Mouse (Mus musculus): ENCODE results near the gene Foxk1.

Gene Foxk1

GRCm38 (mm10) chr5:142420317-142420716 is 19.0 kb downstream of the Foxk1 start:
- no peak for DNase-seq (ENCODE audit: low read depth, low spot score)

DNA sequence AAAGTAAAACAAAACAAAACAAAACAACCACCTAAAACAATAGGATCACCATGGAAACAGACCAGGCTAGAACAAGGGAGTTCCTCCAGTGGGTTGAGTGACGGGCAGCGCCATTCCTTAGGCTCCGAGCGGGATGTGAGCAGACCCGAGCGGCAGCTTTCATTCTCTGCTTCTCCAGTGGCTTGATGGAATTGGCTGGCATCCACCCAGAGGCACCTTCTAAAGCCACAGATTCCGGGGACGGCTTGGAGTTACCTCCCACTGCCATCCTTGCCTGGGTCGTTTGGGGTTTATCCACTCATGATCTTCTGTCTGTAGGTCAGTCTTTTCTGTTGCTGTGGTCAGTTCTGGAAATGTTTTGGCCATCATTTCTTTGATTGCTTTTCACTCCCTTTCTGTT is 19.6 kb downstream of the Foxk1 start:
- no peak for DNase-seq (ENCODE audit: low read depth, low spot score)

GRCm38 (mm10) chr5:142421886-142422285 is 20.6 kb downstream of the Foxk1 start:
- DNase-seq (ENCODE audit: low read depth, low spot score) = no peak

GRCm38 (mm10) chr5:142423141-142423540 is 21.8 kb downstream of the Foxk1 start:
- no peak for DNase-seq (ENCODE audit: low read depth, low spot score)

DNA sequence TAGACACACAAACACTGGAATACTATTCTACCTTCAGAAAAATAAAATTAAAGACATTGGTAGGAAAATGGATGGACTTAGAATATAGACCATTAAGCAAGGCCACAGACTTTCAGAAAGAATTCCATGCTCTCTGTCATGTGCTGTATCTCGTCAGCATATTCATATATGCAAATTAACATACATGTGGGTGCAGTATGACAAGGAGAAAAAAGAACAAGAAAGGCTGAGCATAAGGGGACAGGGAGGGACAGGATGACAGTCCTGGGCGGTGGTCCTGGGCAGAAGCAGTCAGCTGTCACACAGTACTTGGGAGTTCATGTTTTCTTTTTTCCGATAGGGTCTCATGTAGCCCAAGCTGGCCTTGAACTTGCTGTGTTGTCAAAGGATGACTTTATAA is 22.4 kb downstream of the Foxk1 start:
- DNase-seq (ENCODE audit: low read depth, low spot score) = no peak

- no peak for DNase-seq (ENCODE audit: low read depth, low spot score)
These were observed 23.5 kb downstream of the Foxk1 start for GRCm38 (mm10) chr5:142424627-142425349.

DNA sequence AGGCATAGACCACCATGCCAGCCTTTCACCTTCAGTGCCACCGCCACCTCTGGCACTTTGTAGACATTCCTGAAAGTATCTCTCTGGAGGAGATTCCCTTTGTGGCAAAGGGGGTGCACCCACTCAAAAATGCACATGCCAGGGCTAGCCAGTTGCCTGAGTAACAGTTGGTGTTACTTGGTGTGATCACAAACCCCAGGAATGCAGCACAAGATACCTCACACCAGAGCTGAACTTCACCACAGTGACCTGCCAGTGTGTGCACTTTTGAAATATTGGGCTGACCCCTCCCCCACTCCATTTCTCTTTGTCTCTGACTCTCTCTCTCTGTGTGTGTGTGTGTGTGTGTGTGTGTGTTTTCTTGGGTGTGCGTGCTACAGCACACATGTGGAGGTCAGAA is 25.2 kb downstream of the Foxk1 start:
- DNase-seq (ENCODE audit: low read depth, low spot score) = no peak

- DNase-seq (ENCODE audit: low read depth, low spot score) = no peak
These were observed 26.6 kb downstream of the Foxk1 start for GRCm38 (mm10) chr5:142427876-142428275.

- no peak for DNase-seq (ENCODE audit: low read depth, low spot score)
These were observed 27.4 kb downstream of the Foxk1 start for GRCm38 (mm10) chr5:142428691-142429090.

DNA sequence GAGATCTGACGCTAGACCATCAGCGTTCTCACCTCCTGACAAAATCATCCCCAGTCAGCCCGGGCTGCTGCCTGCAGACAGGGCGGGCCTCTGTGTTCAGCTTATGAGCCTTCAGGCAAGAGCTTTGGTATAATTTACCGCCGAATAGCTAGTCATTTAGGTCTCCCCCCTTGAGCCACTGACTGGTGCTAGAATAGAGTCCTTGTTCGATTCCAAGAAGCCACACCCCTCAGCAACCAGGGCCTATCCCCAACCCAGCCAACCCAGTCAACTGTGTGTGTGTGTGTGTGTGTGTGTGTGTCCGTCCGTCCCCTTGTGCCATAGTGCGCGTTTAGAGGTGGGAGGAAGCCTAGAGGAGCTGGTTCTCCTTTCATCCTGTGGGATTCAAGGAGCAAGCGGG is 29.7 kb downstream of the Foxk1 start:
- DNase-seq (ENCODE audit: low read depth, low spot score) = no peak

DNA sequence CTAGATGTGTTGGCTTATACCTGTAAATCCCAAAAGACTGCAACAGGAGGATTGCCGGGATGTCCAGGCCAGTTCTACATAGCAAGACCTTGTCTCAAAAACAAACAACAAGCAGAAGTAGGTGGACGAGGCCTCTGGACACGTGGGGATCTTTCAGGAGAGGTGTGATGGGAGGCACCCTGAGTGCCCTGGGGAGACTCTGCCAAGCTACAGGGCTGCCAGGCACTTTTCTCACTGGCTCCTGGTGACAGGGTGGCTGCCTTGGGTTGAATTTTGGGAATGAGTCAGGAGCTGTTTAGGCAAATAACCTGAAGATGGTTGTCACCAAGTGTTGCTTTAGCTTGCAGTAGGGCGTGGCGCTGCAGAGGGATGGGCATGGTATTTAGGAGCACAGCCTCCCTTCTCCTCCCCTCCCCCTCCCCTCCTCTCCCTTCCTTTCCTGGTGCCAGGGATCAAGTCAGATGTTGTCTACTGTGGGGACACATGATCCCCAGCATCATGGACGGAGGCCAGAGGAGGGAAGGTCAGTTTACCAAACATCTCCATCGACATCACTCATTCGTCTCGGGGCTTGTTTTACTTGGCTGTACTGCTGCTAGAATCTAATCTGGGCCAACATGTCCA is 30.6 kb downstream of the Foxk1 start:
- no peak for DNase-seq (ENCODE audit: low read depth, low spot score)

GRCm38 (mm10) chr5:142432695-142433094 is 31.4 kb downstream of the Foxk1 start:
- DNase-seq (ENCODE audit: low read depth, low spot score) = no peak

- DNase-seq (ENCODE audit: low read depth, low spot score) = no peak
These were observed 32.8 kb downstream of the Foxk1 start for GRCm38 (mm10) chr5:142434052-142434451.

DNA sequence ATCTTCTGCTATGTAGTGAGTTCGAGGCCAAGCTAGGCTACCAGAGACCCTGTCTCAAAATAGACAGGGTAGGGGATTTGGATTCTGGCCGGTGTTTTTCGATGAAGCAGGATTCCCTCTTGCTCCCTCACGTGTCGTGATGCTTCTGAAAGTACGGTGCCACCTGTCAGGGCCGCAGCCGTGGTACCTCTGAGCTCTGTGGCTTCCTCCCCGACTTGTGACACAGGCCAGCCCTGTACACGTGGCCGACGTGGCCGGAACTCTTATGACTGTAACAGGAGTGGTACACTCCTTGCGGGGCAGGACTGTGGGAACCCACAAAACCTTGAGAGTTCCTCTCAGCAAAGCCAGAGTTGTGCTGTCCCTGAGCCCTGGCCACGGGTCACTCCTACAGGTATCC is 34.4 kb downstream of the Foxk1 start:
- DNase-seq (ENCODE audit: low read depth, low spot score) = no peak

- DNase-seq (ENCODE audit: low read depth, low spot score) = no peak
These were observed 37.2 kb downstream of the Foxk1 start for GRCm38 (mm10) chr5:142438380-142438938.

- peak; percentile 34 for DNase-seq (ENCODE audit: low read depth, low spot score)
These were observed 38.7 kb downstream of the Foxk1 start for GRCm38 (mm10) chr5:142439911-142440432.

DNA sequence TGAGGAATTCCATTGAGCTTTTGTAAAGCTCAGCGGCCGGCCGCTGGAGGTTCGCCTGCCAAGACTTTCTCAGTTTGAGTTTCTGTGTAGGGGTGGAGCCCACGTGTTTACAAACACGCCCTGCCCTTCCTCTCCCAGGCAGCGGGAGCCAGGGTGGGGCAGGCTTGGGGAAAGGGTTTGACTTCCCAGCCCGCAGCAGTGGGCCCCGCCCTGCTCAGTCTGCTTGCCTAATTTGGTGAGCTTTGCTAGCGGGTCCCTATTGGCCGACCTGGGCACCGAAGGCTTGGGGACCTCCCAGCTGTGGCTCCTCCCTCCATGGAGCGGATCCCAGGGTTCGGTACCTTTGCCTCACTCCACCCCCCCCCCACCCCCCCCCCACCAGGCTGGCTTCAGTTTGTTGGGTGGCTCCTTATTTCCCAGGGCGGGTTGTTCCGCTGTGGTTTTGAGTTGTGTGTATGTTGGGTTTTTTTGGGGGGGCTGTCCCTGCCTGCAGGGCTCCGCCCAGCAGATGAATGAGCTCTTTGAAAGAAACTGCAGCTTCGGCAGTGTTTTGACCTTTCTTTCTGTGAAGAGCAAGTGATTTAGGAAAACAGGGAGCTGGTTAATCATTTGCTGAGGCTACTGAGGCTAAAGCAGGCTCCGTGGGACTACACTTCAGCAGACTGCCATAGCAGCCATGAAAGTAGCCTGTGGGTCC is 39.3 kb downstream of the Foxk1 start:
- DNase-seq (ENCODE audit: low read depth, low spot score) = peak; percentile 88

DNA sequence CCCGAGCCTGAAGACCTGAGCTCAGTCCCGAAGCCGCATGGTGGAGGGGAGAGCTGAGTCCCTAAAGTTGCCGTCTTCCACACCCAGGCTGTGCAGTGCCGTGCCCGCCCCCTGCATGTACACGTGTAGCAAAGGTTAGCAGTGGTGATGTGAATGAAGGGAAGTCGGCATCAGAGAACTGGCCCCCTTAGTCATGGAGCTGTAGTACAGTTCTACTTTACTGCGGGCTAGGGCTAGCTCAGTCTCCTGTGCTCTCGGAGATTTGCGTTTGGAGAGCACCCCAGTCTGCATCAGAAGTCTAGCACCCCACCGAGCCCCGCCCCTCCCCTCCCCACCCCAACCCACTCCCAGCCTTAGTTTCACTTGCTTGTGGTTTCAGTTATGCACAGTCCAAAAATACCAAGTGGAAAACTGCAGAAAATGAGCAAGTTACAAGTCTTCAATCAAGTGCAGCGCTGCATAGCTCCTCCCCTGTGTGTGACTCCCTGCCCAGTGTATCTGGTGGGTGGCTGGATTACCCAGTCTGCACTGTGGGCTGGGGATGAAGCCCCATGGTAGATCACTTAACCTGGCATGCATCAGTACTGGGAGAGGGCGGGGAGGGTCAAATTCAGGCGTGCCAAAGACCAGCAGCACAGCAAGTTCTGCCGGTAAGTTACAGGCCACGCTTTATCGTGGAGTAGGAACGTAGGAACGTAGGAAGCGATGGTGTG is 40.2 kb downstream of the Foxk1 start:
- DNase-seq (ENCODE audit: low read depth, low spot score) = no peak

DNA sequence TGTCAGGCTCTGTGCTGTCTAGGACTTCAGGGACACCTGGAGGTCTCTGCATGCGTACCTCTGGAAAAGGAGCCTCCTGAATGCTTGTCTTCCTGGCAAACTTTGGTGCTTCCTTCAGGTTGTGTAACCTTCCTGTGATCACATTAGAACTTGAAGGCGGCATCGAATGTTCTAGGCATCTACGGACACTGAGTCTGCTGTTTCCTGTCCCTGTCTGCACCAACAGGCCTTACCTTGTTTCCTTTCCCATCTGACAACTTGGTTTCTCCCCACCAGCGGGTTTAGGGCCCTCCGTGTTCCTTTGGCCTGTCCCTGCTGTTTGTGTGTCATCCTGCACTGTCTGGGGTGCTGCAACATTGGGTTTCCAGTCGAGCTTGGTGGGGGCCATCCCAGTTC is 40.7 kb downstream of the Foxk1 start:
- no peak for DNase-seq (ENCODE audit: low read depth, low spot score)

- no peak for DNase-seq (ENCODE audit: low read depth, low spot score)
These were observed 42.2 kb downstream of the Foxk1 start for GRCm38 (mm10) chr5:142443514-142443913.

- DNase-seq (ENCODE audit: low read depth, low spot score) = no peak
These were observed 42.7 kb downstream of the Foxk1 start for GRCm38 (mm10) chr5:142443994-142444393.
